Mouse (Mus musculus) embryonic facial prominence, embryonic 14.5 days (tissue): ENCODE data around the gene Fhl3. TPM values are rescaled to one million over a fixed set of nuclear protein-coding genes. Genes with fewer than 3 reads are reported as not detected.
A peak's percentile ranks its signal among the peaks of the same experiment; 100 is the strongest.
"Not testable (repeated sequence)": the region's sequence is repeated elsewhere in the genome, so short reads cannot be mapped to it uniquely, and the experiment has no call there.

ENCODE experiments used
- ATAC-seq: fragments of 200-750 bp; cut with Nextera tagmentation; 2 replicates; pipeline ENCODE4 v1.8.0; 2017; ENCODE audit warnings: low read depth, moderate number of reproducible peaks, moderate TSS enrichment
- DNase-seq: peaks from one replicate; pipeline ENCODE4 v3.0.0-alpha.2; 2015; ENCODE audit warnings: low spot score
- H3K27ac ChIP-seq: fragments of 300-500 bp; sonication (generic); replicated peaks from 2 replicates; pipeline ENCODE4 v1.5.1; 2014; ENCODE audit warnings: low read depth, mild to moderate bottlenecking, low read length, moderate library complexity
- H3K27me3 ChIP-seq: fragments of 300-500 bp; sonication (generic); replicated peaks from 2 replicates; pipeline ENCODE4 v1.6.1; 2014; ENCODE audit warnings: low read length; ENCODE audit not compliant: control insufficient read depth, insufficient read depth
- H3K36me3 ChIP-seq: fragments of 300-500 bp; sonication (generic); 2 replicates; pipeline ENCODE4 v1.6.1; 2014; ENCODE audit warnings: low read length, mixed read lengths; ENCODE audit not compliant: control insufficient read depth, insufficient read depth
- H3K4me1 ChIP-seq: fragments of 300-500 bp; sonication (generic); 2 replicates; pipeline ENCODE4 v1.6.1; 2014; ENCODE audit warnings: antibody characterized with exemption, low read length; ENCODE audit not compliant: control insufficient read depth, insufficient read depth
- H3K4me2 ChIP-seq: fragments of 300-500 bp; sonication (generic); 2 replicates; pipeline ENCODE4 v1.6.1; 2014; ENCODE audit warnings: low read depth, mild to moderate bottlenecking, low read length, moderate library complexity, mixed read lengths
- H3K4me3 ChIP-seq: fragments of 300-500 bp; sonication (generic); 2 replicates; pipeline ENCODE4 v1.5.1; 2014; ENCODE audit warnings: low read depth, mild to moderate bottlenecking, low read length
- H3K9ac ChIP-seq: fragments of 300-500 bp; sonication (generic); 2 replicates; pipeline ENCODE4 v1.6.1; 2014; ENCODE audit warnings: low read depth, mild to moderate bottlenecking, low read length, moderate library complexity, mixed read lengths
- H3K9me3 ChIP-seq: fragments of 300-500 bp; sonication (generic); 2 replicates; pipeline ENCODE4 v1.6.1; 2016; ENCODE audit warnings: low read length; ENCODE audit not compliant: control insufficient read depth
- WGBS: fragments of 180-500 bp; shearing (Covaris S2); extraction: QIAGEN DNeasy Blood & Tissue Kit; methylation state at CpG from one replicate; pipeline ENCODE4 v1.1.7; 2014; 5-methylcytosine and 5-hydroxymethylcytosine counted together
- polyA plus RNA-seq: library from polyadenylated mRNA; unstranded; fragments of >200 nt; fragmentation: Nextera tagmentation; extraction: Ambion mirVana; gene quantifications from 2 replicates; pipeline ENCODE4 v1.2.1, GENCODE M21; 2014

Fhl3 gene
- polyA plus RNA-seq, 1 experiment from 2014 or later: 18.2 TPM

DNA sequence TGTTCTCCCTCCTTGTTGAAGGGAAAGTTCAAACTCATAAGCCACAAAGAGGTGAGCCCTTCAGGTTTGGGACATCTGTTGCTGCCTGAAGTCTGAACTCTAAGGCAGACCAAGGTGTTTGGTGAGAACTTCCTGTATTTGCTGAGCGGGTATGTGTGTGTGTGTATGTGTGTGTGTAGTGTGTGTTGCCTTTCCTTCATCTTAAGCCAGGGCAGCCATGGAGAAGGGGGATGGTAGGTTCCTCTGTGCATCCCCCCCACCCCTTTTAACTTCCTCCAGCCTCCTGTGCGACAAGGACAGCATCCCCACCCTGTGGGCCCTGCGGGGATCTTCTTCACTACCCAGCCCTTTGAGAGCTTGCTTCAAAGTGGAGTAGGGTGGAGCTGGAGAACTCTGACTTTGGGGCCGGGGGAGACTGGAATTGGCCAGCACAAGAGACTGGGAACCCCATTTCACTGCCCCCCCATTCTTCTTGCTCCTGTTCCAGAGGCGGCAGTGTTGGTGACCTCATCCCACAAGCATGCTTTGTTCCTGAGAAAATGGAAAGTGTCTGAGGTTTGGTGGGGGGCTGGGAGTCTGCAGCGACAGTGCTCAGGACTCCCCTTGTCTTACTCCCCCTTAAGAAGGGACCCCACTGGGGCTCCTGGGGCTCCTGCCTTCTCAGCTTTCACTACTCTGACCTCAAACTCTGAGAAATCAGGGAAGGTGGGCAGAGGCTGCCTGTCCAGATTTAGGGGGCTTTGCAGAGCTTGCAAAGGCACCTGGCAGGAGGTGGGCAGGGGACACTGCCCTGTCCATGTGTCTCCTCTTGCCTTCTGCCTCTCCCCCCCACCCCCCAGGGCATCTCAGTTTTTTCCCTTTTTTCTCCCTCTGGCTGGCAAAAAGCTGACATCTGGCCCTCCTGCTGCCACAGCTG is 3.6 kb downstream of the Fhl3 start:
- Histone ChIP-seq H3K9me3 (no peaks in the 10 kb centered on the region), H3K4me3 (peak overlapping the region; percentile 20), H3K36me3 (peaks cover 28% of the 10 kb centered on the region), H3K4me2 (peak overlapping the region; percentile 77), H3K27ac (peak overlapping the region; percentile 90), H3K9ac (peak overlapping the region; percentile 56), H3K27me3 (no peaks in the 10 kb centered on the region), H3K4me1 (peaks cover 44% of the 10 kb centered on the region)
- 7% methylated on average over 6 of the region's 6 CpGs for WGBS
- ATAC-seq: no peak
- DNase-seq: peak; percentile 80

DNA sequence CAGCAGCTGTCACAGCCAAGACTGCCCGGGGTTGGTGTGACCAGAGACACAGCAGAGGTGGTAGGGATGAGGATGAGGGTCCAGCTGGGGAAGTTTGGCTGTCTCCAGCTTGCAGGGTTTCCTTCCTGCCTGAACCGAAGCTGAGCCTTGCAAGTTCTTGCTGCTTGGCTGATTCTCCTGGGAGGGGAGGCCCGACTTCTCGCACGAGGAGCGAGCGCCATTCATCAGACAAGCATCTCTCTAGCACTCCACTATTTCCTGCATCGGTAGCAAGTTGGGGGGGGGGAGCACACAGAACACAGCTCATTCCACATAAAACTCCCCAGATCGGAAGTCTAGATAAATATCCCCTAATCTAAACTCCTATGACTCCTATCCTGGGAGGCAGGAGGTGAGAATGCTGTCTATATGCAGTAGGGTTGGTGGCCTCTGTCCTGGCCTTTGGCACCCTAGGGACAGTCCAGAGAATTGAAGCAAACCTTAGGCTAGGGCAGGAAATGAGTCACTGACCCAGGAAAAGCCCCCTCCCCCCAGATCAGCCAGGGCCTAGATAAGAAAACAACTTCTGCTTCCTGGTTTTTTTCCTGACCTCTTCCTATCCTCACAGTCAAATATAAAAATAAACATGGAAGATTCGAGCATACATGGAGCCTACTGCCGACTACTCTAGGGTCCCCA is 4.4 kb downstream of the Fhl3 start:
- Histone ChIP-seq H3K27me3 (no peaks in the 10 kb centered on the region), H3K4me3 (peak overlapping the region; percentile 20), H3K36me3 (peaks cover 28% of the 10 kb centered on the region), H3K4me1 (peaks cover 51% of the 10 kb centered on the region), H3K9ac (peak overlapping the region; percentile 56), H3K9me3 (no peaks in the 10 kb centered on the region), H3K27ac (peak overlapping the region; percentile 90), H3K4me2 (peak overlapping the region; percentile 77)
- WGBS: 10% methylated on average over 11 of the region's 11 CpGs
- DNase-seq (peak; percentile 87), ATAC-seq (no peak)

DNA sequence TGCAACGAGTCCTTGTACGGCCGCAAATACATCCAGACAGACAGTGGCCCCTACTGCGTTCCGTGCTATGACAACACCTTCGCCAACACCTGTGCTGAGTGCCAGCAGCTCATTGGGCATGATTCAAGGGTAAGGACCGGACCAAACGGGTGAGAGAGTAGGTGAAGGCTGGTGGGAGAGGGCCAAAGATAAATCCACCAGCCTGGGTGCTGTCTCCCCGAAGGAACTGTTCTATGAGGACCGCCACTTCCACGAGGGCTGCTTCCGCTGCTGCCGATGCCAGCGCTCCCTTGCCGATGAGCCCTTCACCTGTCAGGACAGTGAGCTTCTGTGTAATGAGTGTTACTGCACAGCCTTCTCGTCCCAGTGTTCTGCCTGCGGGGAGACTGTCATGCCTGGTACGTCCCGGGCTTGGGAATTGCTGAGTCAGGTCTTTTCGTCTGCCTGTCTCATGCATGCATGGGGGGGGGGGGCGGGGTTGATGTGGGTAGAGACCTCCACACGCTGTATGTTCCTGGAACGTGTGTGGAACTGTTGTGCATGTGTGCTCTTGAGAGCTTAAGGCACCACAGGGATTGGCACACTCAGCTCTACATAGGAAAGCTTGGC is 5.3 kb downstream of the Fhl3 start:
- no peak overlapping the region for H3K4me3 ChIP-seq
- DNase-seq (no peak), ATAC-seq (no peak)
- no peaks in the 10 kb centered on the region for H3K9me3 ChIP-seq
- H3K4me2 ChIP-seq: peak overlapping the region; percentile 12; the same call in 1 of the 2 replicates
- peaks cover 28% of the 10 kb centered on the region for H3K36me3 ChIP-seq
- H3K27ac ChIP-seq: peak overlapping the region; percentile 90
- H3K9ac ChIP-seq: no peak overlapping the region
- no peaks in the 10 kb centered on the region for H3K27me3 ChIP-seq
- H3K4me1 ChIP-seq: peaks cover 53% of the 10 kb centered on the region
- WGBS: 79% methylated on average over 23 of the region's 23 CpGs

DNA sequence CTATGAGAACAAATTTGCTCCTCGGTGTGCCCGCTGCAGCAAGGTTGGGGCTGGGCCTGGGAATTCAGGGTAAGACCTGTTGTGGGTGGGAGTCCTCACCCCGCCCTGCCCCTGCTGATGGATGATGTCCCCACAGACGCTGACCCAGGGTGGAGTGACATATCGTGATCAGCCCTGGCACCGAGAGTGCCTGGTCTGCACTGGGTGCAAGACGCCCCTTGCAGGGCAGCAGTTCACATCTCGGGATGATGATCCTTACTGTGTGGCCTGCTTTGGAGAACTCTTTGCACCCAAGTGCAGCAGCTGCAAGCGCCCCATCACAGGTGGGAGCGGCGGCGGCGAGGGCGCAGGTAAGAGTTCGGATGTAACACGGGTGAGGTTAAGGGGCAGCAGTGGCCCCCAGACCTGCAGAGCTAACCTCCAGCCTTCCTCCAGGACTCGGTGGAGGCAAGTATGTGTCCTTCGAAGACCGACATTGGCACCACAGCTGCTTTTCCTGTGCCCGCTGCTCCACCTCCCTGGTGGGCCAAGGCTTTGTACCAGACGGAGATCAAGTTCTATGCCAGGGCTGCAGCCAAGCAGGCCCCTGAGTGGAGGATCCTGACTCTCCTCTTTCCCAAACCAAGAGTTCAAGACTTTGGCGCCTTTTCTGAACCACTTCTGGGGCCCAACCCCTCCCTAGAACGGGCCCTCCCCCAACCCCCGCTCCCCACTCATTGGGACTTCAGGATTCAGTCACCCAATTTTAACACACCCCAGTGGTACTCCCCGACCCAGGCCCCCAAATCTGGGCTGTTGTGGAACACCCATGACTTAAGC is 7.1 kb downstream of the Fhl3 start:
- H3K4me1 ChIP-seq: peaks cover 47% of the 10 kb centered on the region
- not testable (repeated sequence) for H3K4me2 ChIP-seq, ATAC-seq, H3K9me3 ChIP-seq, DNase-seq, H3K4me3 ChIP-seq, H3K9ac ChIP-seq, H3K27me3 ChIP-seq
- peak overlapping the region; percentile 96 for H3K27ac ChIP-seq
- WGBS: 78% methylated on average over 23 of the region's 25 CpGs
- peaks cover 28% of the 10 kb centered on the region for H3K36me3 ChIP-seq

DNA sequence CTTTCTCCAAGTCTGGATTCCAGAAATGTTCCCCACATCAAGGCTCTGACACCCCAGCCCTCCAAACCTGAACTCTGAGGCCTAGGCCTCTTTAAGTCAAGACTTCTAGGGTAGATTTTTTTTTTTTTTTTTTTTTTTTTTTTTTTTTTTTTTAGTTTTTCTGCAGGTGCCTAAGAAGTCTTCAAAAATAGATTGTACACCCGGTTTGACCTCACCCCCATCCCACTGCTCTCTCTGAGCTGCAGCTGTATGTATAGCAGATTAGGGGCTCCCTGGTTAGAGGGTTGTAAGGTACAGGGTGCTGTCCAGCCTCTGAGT is 7.7 kb downstream of the Fhl3 start:
- peaks cover 28% of the 10 kb centered on the region for H3K36me3 ChIP-seq
- H3K9ac ChIP-seq, DNase-seq, H3K9me3 ChIP-seq, ATAC-seq, H3K27me3 ChIP-seq, H3K4me3 ChIP-seq: not testable (repeated sequence)
- H3K27ac ChIP-seq: peak overlapping the region; percentile 96
- peaks cover 45% of the 10 kb centered on the region for H3K4me1 ChIP-seq
- H3K4me2 ChIP-seq: peak overlapping the region; percentile 59
- WGBS: 21% methylated on average over 1 of the region's 1 CpGs

GRCm38 (mm10) chr4:124708518-124709477 is 8.3 kb downstream of the Fhl3 start:
- Histone ChIP-seq H3K4me1 (peaks cover 39% of the 10 kb centered on the region), H3K27ac (peak overlapping the region; percentile 96)
- WGBS: 2% methylated on average over 34 of the region's 41 CpGs

GRCm38 (mm10) chr4:124709961-124710446 is 9.5 kb downstream of the Fhl3 start:
- ATAC-seq: no peak
- peak; percentile 69 for DNase-seq
- H3K27me3 ChIP-seq: no peaks in the 10 kb centered on the region

More at GRCm38 (mm10) chr4:124708518-124709477, 8.3 kb downstream of the Fhl3 start:
- peaks cover 28% of the 10 kb centered on the region for H3K36me3 ChIP-seq
- peak overlapping the region; percentile 52 for H3K9ac ChIP-seq
- DNase-seq: peak; percentile 98
- H3K9me3 ChIP-seq: no peaks in the 10 kb centered on the region
- peak overlapping the region; percentile 32 for H3K4me3 ChIP-seq
- H3K4me2 ChIP-seq: peak overlapping the region; percentile 59
- peak; percentile 91 for ATAC-seq
- no peaks in the 10 kb centered on the region for H3K27me3 ChIP-seq

More at GRCm38 (mm10) chr4:124709961-124710446, 9.5 kb downstream of the Fhl3 start:
- Histone ChIP-seq H3K4me1 (peaks cover 29% of the 10 kb centered on the region), H3K9ac (peak overlapping the region; percentile 49; the same call in 1 of the 2 replicates), H3K36me3 (peaks cover 28% of the 10 kb centered on the region), H3K4me2 (peak overlapping the region; percentile 59), H3K27ac (peak overlapping the region; percentile 96), H3K9me3 (no peaks in the 10 kb centered on the region), H3K4me3 (peak overlapping the region; percentile 32)
- 3% methylated on average over 18 of the region's 18 CpGs for WGBS
